Mouse (Mus musculus) brain, embryonic 14.5 days (tissue): ENCODE results near the gene Aif1.

Source experiments
- CTCF ChIP-seq: fragments of 200-500 bp; IDR thresholded peaks from 2 replicates; pipeline ENCODE4 v1.5.1; 2012; ENCODE audit warnings: inconsistent platforms, mild to moderate bottlenecking, moderate library complexity, borderline replicate concordance; ENCODE audit not compliant: insufficient read depth, insufficient read length; ENCODE audit errors: extremely low read depth
- POLR2A ChIP-seq: fragments of 200-500 bp; IDR thresholded peaks from 2 replicates; pipeline ENCODE4 v1.6.1; 2012; ENCODE audit warnings: mild to moderate bottlenecking, inconsistent platforms, borderline replicate concordance; ENCODE audit not compliant: poor library complexity, insufficient read depth, insufficient read length, severe bottlenecking; ENCODE audit errors: extremely low read depth

DNA sequence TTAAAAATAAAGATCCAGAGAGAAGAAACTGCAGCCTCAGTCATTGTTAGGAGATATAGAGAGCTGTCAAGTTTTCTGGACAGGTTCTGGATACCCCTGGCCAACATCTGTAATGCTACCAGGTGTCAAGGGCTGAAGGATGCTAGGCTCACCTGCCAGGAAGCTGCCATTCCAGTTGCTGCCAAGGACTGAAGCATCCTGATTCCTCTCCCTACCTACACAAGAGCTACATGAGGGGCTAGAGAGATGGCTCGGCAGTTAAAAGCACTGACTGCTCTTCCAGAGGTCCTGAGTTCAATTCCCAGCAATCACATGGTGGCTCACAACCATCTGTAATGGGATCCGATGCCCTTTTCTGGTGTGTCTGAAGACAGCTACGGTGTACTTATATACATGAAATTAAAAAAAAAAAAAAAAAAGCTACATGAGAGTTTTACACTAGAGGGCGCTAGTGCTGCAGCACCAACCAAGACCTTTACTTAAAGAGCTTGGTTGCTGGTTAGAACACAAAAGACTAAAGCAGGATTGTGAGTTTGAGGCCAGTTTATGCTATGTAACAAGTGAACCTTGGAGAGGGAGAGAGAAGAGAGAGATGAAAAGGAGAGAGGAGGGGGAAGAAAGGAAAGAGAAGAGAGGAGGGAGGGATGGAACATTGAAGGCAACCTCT, 7.2 kb downstream of the Aif1 start:
- TF ChIP-seq POLR2A (no peak), CTCF (peak; percentile 58; the same call in 1 of the 2 replicates)
